Mouse (Mus musculus) heart, adult 8-10 months (tissue): ENCODE data around the gene Pole. TPM values are rescaled to one million over a fixed set of nuclear protein-coding genes. Genes with fewer than 3 reads are reported as not detected.
A peak's percentile ranks its signal among the peaks of the same experiment; 100 is the strongest.

Experiments used
- DNase-seq: peaks from one replicate; pipeline ENCODE4 v3.0.0; 2022; ENCODE audit warnings: low spot score
- total RNA-seq, 4 experiments: library from RNA; stranded (reverse); gene quantifications; 2 replicates each; pipeline ENCODE4 v1.2.4; 2022

Gene Pole
- total RNA-seq, 4 experiments from 2014 or later = 1.1 to 3.5 (median 2.5) TPM

GRCm38 (mm10) chr5:110342648-110343284, 56.7 kb downstream of the Pole start, which contains the start of gene P2rx2:
Gene P2rx2, minus strand, starts transcription at chr5:110343212.
- DNase-seq = no peak

GRCm38 (mm10) chr5:110344524-110344923, 58.4 kb downstream of the Pole start, which contains the start of gene Lrcol1:
Gene Lrcol1, plus strand, starts transcription at chr5:110344730.
- no peak for DNase-seq

DNA sequence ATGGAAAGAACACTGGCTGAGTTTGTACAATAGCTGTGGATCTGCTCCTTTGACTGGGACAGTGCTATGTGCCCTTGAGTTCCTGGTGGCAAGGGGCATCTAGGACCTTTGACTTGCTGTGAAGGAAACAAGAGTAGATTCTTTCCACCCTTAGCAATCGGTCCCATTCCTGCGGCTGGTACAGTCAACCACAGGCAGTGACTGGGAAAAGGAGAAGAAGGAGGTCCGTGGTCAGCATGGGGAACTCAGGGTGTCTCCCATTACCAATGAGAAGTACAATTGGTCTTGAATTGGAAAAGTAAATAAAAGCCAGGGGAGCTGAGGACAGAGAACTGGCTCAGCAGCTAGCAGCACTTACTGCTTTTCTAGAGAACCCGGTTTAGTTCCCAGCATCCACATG, 59.4 kb downstream of the Pole start:
- no peak for DNase-seq

GRCm38 (mm10) chr5:110347006-110347405, 60.9 kb downstream of the Pole start:
- DNase-seq = no peak

DNA sequence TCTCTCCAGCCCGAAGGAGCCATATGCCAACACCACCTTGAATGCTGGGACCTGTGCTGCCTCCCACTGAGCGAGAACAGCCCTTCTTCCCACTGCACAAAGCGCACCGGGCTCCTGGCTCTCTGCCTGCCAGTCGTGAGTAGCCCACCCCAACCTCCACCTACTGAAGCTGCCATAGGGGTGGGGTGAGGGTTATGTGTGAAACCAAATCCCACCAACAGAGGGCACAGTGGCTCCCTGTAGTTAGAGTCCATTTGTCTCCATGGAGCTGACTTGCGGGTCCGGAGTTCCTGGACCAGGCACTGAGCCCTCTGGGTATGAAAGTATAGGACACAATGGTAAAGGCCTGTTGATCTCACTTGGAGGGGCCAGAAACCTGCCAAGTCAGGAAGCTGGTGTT, 68.6 kb downstream of the Pole start:
- DNase-seq = no peak

DNA sequence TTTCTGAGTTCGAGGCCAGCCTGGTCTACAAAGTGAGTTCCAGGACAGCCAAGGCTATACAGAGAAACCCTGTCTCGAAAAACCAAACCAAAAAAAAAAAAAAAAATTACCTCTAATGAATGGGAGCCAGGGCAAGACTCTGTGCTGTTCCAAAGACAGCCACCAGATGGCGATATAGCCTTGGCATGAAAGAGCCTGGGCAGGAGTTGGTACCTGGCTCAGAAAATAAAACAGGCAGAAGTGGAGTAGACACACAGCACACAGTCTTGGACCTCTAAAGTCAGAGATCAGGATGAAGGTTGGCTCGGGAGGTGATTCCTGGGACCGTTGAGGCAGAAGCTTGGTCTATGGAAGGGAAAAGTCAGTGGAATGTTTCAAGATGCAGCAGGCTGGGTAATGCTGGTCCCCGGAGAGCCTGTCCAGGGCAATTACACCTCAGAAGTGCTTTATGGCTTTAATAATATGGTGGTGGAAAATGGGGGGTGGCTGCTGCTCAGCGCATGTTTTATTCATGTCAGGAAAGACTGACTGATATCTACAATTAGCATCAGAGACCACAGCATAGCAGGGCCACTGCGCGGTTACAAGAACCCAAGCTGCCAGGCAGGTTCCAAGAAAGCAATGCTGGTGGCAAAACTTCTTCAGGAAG, 71.5 kb downstream of the Pole start:
- peak; percentile 71 for DNase-seq

DNA sequence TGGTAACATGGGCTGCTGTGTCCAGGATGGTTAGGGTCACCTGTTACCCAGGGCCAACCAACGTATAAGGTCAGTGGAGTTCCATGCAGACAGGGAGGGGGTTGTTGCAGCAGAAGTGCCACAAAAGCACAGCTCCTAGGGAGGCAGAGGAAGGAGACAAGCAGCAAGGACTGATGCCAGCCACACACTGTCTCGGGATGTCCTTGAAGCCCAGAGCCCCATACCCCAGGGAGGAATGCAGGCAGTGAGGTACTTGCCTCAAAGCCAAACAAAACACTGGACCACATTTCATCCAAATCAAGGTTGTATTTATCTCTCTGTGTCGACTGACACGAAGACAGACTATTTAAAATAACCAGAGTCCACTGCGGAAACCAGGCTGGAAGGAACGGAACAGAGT, 75.4 kb downstream of the Pole start:
- DNase-seq = no peak

GRCm38 (mm10) chr5:110362813-110363178, 76.7 kb downstream of the Pole start:
- DNase-seq = no peak

- DNase-seq = peak; percentile 27
These were observed 77.2 kb downstream of the Pole start for GRCm38 (mm10) chr5:110363179-110363821.

- DNase-seq = no peak
These were observed 77.9 kb downstream of the Pole start for GRCm38 (mm10) chr5:110363822-110364545.

GRCm38 (mm10) chr5:110376802-110377433, 90.8 kb downstream of the Pole start:
- DNase-seq = peak; percentile 72

- DNase-seq = no peak
These were observed 92.1 kb downstream of the Pole start for GRCm38 (mm10) chr5:110378181-110378583.

- DNase-seq = no peak
These were observed 93.0 kb downstream of the Pole start for GRCm38 (mm10) chr5:110379086-110379485.

- DNase-seq = no peak
These were observed 93.7 kb downstream of the Pole start for GRCm38 (mm10) chr5:110379823-110380222.

DNA sequence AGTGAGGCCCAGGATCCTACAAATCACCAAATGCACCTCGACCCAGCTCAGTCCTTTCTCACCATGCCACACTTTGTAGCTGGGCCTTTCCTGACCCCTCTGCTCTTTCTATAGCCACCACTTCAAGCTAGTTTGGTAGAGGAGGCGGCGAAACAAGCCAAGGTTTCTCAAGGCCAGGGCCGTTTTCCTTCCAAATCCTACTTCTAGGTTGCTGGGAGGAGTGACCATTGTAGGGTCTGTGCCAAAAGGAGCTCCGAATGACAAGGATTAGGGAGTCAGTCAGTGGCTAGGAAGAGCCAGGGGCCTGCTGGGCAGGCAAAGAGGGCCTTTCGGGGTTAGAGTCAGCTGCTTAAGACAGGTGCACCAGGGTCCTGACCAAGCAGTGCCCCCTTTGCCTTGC, 98.4 kb downstream of the Pole start:
- DNase-seq = no peak

DNA sequence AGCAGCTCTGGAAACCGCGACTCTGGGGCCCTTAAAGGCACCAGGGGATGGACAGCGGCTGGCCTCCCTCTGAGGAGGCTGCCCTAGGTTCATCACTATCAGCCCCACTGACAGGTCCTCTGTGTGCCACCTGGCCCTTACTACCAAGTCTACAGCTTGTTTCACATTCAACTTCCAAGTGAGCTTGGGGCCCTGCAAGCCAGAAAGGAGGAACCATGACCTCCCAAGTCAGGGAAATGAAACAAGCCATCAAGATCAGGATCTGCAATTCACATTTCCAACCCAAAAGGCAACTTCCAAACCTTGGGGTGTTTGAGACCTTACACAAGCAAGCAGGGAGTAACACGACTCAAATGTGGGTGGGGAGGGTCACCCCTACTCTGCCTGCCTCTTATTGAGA, 99.2 kb downstream of the Pole start:
- no peak for DNase-seq

GRCm38 (mm10) chr5:110386371-110387330, 100.5 kb downstream of the Pole start:
- no peak for DNase-seq
